Mouse (Mus musculus) layer of hippocampus, postnatal 25 days (tissue): ENCODE data around the gene Eif4e3. TPM values are rescaled to one million over a fixed set of nuclear protein-coding genes. Genes with fewer than 3 reads are reported as not detected.

Experiments used
- DNase-seq, 2 experiments: peaks; one replicate each; pipeline ENCODE4 v3.0.0; 2022; ENCODE audit warnings: mixed read lengths in 2 of 2, low spot score in 1 of 2; ENCODE audit errors: extremely low spot score in 1 of 2
- total RNA-seq, 2 experiments: library from RNA; stranded (reverse); gene quantifications; 2 replicates each; pipeline ENCODE4 v1.2.3; 2021

The Eif4e3 gene
- total RNA-seq, 2 experiments from 2014 or later: 21.0 to 21.5 TPM

- no peak for DNase-seq
Observed at GRCm38 (mm10) chr6:99625803-99626202, 40.8 kb downstream of the Eif4e3 start.

- DNase-seq: no peak
Observed at GRCm38 (mm10) chr6:99625306-99625705, 41.3 kb downstream of the Eif4e3 start.

- no peak for DNase-seq
Observed at GRCm38 (mm10) chr6:99624542-99624941, 42.0 kb downstream of the Eif4e3 start.

GRCm38 (mm10) chr6:99623641-99624040 is 42.9 kb downstream of the Eif4e3 start:
- DNase-seq: no peak

GRCm38 (mm10) chr6:99621167-99621566 is 45.4 kb downstream of the Eif4e3 start:
- DNase-seq: no peak

GRCm38 (mm10) chr6:99620471-99620870 is 46.1 kb downstream of the Eif4e3 start:
- DNase-seq: no peak

GRCm38 (mm10) chr6:99619964-99620363 is 46.6 kb downstream of the Eif4e3 start:
- no peak for DNase-seq

- no peak for DNase-seq
Observed at GRCm38 (mm10) chr6:99619466-99619865, 47.1 kb downstream of the Eif4e3 start.

- DNase-seq: no peak
Observed at GRCm38 (mm10) chr6:99617867-99618266, 48.7 kb downstream of the Eif4e3 start.

GRCm38 (mm10) chr6:99617415-99617814 is 49.2 kb downstream of the Eif4e3 start:
- DNase-seq: no peak

- no peak for DNase-seq
Observed at GRCm38 (mm10) chr6:99615272-99615751, 51.3 kb downstream of the Eif4e3 start.

GRCm38 (mm10) chr6:99614566-99615271 is 51.9 kb downstream of the Eif4e3 start:
- no peak for DNase-seq

GRCm38 (mm10) chr6:99611866-99612265 is 54.7 kb downstream of the Eif4e3 start:
- peak in 1 of 2 experiments; percentile 40 for DNase-seq

- no peak for DNase-seq
Observed at GRCm38 (mm10) chr6:99610454-99611427, 55.8 kb downstream of the Eif4e3 start.

- DNase-seq: no peak
Observed at GRCm38 (mm10) chr6:99606079-99606478, 60.5 kb downstream of the Eif4e3 start.

GRCm38 (mm10) chr6:99604758-99605157 is 61.8 kb downstream of the Eif4e3 start:
- no peak for DNase-seq

GRCm38 (mm10) chr6:99602434-99602833 is 64.1 kb downstream of the Eif4e3 start:
- DNase-seq: no peak

- DNase-seq: no peak
Observed at GRCm38 (mm10) chr6:99600886-99601285, 65.7 kb downstream of the Eif4e3 start.

GRCm38 (mm10) chr6:99600168-99600793 is 66.3 kb downstream of the Eif4e3 start:
- DNase-seq: peak in 1 of 2 experiments; percentile 41

- DNase-seq: no peak
Observed at GRCm38 (mm10) chr6:99599651-99600050, 66.9 kb downstream of the Eif4e3 start.

GRCm38 (mm10) chr6:99599229-99599628 is 67.3 kb downstream of the Eif4e3 start:
- no peak for DNase-seq
